Mouse (Mus musculus) hindbrain, embryonic 11.5 days (tissue): ENCODE measurements at regions not wholly inside any gene's neighbourhood (a gene's known extent, or its start where the extent isn't known, plus 50 kb on each side); places are given as distances from the start of the nearest gene placed in this dataset.
A peak's percentile ranks its signal among the peaks of the same experiment; 100 is the strongest.

Experiments
- ATAC-seq: fragments of 200-750 bp; cut with Nextera tagmentation; 2 replicates; pipeline ENCODE4 v1.8.0; 2017; ENCODE audit warnings: mild to moderate bottlenecking, moderate TSS enrichment, moderate library complexity; ENCODE audit not compliant: low FRiP score
- DNase-seq: peaks from one replicate; pipeline ENCODE4 v3.0.0-alpha.2; 2015; ENCODE audit warnings: low spot score
- H3K27ac ChIP-seq: fragments of 300-500 bp; sonication (generic); 2 replicates; pipeline ENCODE4 v1.5.1; 2014; ENCODE audit warnings: mild to moderate bottlenecking, low read depth, low read length
- H3K27me3 ChIP-seq: fragments of 300-500 bp; sonication (generic); 2 replicates; pipeline ENCODE4 v1.6.1; 2014; ENCODE audit warnings: mild to moderate bottlenecking, low read length, moderate library complexity, mixed read lengths; ENCODE audit not compliant: control insufficient read depth, insufficient read depth
- H3K36me3 ChIP-seq: fragments of 300-500 bp; sonication (generic); 2 replicates; pipeline ENCODE4 v1.6.1; 2014; ENCODE audit warnings: mild to moderate bottlenecking, low read length, moderate library complexity, mixed read lengths; ENCODE audit not compliant: control insufficient read depth, insufficient read depth
- H3K4me1 ChIP-seq: fragments of 300-500 bp; sonication (generic); replicated peaks from 2 replicates; pipeline ENCODE4 v1.6.1; 2014; ENCODE audit warnings: low read length, mixed read lengths; ENCODE audit not compliant: control insufficient read depth, insufficient read depth
- H3K4me2 ChIP-seq: fragments of 300-500 bp; sonication (generic); replicated peaks from 2 replicates; pipeline ENCODE4 v1.6.1; 2014; ENCODE audit warnings: mild to moderate bottlenecking, low read depth, low read length
- H3K4me3 ChIP-seq: fragments of 300-500 bp; sonication (generic); 2 replicates; pipeline ENCODE4 v1.5.1; 2014; ENCODE audit warnings: low read depth, low read length
- H3K9ac ChIP-seq: fragments of 300-500 bp; sonication (generic); 2 replicates; pipeline ENCODE4 v1.6.1; 2014; ENCODE audit warnings: low read depth, low read length
- H3K9me3 ChIP-seq: fragments of 300-500 bp; sonication (generic); 2 replicates; pipeline ENCODE4 v1.6.1; 2016; ENCODE audit warnings: low read length; ENCODE audit not compliant: control insufficient read depth
- WGBS: fragments of 180-500 bp; shearing (Covaris S2); extraction: QIAGEN DNeasy Blood & Tissue Kit; methylation state at CpG from one replicate; pipeline ENCODE4 v1.1.7; 2014; 5-methylcytosine and 5-hydroxymethylcytosine counted together

DNA sequence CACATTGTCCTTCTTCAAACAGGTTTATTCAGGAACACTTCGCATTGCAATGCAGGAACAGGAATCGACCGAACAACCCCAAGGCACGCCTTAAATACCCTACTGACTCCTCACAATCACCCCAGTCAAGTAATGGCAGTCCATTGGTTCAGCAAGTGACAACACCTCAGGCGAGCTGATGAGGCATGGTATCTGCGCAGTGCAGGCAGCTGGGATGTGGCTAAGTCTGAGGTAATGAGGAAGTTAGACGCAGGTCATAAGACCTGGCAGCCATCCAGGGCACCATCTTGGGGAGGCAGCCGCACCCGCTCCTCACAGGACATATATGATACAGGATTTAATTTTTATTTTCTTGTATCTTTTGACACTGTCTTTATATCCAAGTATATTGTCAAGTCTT lies 1251.6 kb downstream of the Basp1 start:
- no peak overlapping the region for H3K4me3 ChIP-seq
- H3K36me3 ChIP-seq: no peaks in the 10 kb centered on the region
- no peaks in the 10 kb centered on the region for H3K9me3 ChIP-seq
- no peak overlapping the region for H3K9ac ChIP-seq
- ATAC-seq (no peak), DNase-seq (no peak)
- no peaks in the 10 kb centered on the region for H3K4me1 ChIP-seq
- H3K27me3 ChIP-seq: no peaks in the 10 kb centered on the region
- WGBS: 91% methylated on average over 9 of the region's 9 CpGs
- no peak overlapping the region for H3K4me2 ChIP-seq
- H3K27ac ChIP-seq: no peak overlapping the region

DNA sequence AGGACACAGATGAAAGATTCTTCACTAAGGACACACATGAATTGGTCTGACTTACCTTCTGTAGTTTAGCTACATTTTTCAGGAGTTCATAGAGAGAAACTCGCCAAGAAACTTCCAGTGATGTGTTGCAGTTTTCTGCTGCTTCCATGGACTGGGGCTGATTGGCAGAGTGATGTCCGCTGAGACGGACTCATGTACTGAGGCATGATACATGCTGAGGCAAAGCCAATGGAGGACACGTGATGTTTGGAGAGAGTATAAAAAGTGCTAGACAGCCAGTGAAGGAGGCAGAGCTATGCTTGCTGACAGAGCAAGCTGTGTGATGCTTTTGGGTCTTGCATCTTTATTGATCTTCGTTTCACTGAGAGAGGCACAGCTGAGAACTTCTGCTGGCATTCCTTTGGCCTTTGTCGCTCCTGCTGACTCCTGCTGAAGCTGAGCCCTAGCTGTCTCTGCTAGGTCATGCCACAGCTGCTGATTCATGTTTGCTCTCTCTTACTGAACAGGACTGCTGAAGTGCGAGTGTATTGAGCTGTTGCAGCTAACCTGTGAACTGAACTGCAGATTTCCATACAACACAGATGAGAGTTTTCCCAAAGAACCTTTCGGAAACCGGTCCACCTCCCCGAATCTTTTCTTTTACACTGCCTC lies 1255.7 kb downstream of the Basp1 start:
- WGBS: 78% methylated on average over 10 of the region's 10 CpGs
- no peak overlapping the region for H3K4me2 ChIP-seq
- H3K4me1 ChIP-seq: no peaks in the 10 kb centered on the region
- no peaks in the 10 kb centered on the region for H3K36me3 ChIP-seq
- H3K27ac ChIP-seq: no peak overlapping the region
- no peak for ATAC-seq
- no peak overlapping the region for H3K9ac ChIP-seq
- no peaks in the 10 kb centered on the region for H3K9me3 ChIP-seq
- no peak overlapping the region for H3K4me3 ChIP-seq
- no peaks in the 10 kb centered on the region for H3K27me3 ChIP-seq
- DNase-seq: no peak

DNA sequence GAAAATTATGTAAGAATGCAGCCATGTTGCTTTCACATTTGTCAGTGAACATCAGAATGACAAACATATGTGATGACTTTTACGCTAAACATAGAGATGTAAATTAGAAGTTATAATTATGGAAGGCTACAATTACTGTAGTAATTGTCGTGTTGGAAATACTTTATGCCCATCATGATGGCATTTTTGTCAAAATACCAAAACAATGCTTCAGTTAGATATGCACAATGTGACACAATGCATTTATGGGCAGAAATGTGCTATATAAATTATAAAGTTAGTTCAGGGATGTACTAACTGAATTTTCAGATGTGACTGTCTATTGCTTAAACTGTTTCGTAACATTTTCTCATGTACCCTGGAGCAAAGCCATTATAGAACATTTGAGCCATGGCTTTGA lies 1259.3 kb downstream of the Basp1 start:
- Histone ChIP-seq H3K4me3 (no peak overlapping the region), H3K27me3 (no peaks in the 10 kb centered on the region), H3K4me1 (no peaks in the 10 kb centered on the region), H3K4me2 (no peak overlapping the region), H3K9ac (no peak overlapping the region), H3K9me3 (no peaks in the 10 kb centered on the region), H3K27ac (no peak overlapping the region), H3K36me3 (no peaks in the 10 kb centered on the region)
- ATAC-seq (no peak), DNase-seq (no peak)
- 90% methylated on average over 3 of the region's 3 CpGs for WGBS

DNA sequence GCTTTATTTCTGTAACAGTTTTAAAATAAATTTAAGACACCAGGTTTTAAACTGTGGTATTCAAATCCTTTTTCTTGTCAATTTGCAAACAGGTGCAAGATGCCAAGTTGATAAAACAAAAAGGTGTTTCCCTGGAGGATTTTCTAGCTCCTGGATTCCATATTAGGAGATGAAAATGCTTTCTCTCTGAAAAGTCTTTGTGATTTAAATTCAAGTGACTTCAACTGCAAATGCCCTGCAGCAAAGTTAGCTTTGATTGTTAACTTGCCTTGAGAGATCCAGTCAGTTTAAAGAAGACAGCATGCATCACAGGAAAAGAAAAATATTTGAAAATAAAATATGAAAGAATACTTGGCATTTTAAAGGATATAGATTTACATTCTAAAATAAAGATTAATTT lies 1289.3 kb downstream of the Basp1 start:
- Histone ChIP-seq H3K27me3 (no peaks in the 10 kb centered on the region), H3K4me3 (no peak overlapping the region), H3K9ac (no peak overlapping the region), H3K27ac (no peak overlapping the region), H3K4me2 (no peak overlapping the region), H3K36me3 (no peaks in the 10 kb centered on the region), H3K4me1 (no peaks in the 10 kb centered on the region), H3K9me3 (no peaks in the 10 kb centered on the region)
- ATAC-seq: no peak
- no peak for DNase-seq

DNA sequence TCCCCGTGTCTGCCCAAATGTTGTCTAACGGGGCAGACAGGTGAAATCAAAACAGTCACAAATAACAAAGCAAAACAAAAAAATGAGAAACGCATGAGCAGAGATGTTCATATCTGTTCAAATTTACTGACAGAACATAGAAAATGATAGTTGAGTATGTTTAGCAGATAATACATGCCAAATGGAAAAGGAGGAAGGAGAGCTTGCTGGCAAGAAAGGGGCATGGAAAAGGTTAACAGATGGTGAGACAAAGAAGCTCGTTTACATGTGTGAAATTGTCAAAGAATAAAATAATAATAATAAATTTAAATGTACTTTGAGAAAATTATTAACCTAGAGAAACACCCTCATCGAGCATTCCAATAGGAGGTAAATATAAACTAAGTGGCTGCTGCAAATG lies 1327.3 kb downstream of the Basp1 start:
- WGBS: 81% methylated on average over 5 of the region's 5 CpGs
- DNase-seq (no peak), ATAC-seq (no peak)

DNA sequence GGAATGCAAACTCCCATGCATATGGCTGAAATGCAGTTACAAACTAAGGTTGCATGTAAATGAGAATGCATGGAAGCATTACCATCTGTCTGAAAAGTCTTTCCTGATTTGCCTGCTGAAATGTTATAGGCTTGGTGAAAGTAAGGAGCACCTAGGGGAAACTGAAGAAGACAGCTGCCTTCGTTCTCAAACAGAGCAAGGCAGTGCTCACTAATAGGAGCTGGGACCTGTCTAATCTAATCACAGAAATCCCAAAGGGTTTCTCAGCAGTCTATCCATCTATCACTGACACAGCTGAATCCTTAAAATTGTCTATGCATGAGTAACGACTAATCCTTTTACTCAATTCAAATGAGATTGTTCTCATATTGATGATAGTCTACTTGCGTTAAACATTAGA lies 1360.4 kb downstream of the Basp1 start:
- Histone ChIP-seq H3K4me3 (no peak overlapping the region), H3K4me1 (no peaks in the 10 kb centered on the region), H3K27ac (no peak overlapping the region), H3K9me3 (no peaks in the 10 kb centered on the region), H3K27me3 (no peaks in the 10 kb centered on the region), H3K36me3 (no peaks in the 10 kb centered on the region), H3K9ac (no peak overlapping the region), H3K4me2 (no peak overlapping the region)
- DNase-seq (peak; percentile 13), ATAC-seq (peak; percentile 86)
- 64% methylated on average over 3 of the region's 3 CpGs for WGBS

More for the DNA sequence above, 1327.3 kb downstream of the Basp1 start:
- H3K4me2 ChIP-seq: no peak overlapping the region
- no peak overlapping the region for H3K9ac ChIP-seq
- no peaks in the 10 kb centered on the region for H3K4me1 ChIP-seq
- H3K36me3 ChIP-seq: no peaks in the 10 kb centered on the region
- H3K4me3 ChIP-seq: no peak overlapping the region
- H3K27ac ChIP-seq: no peak overlapping the region
- H3K27me3 ChIP-seq: no peaks in the 10 kb centered on the region
- H3K9me3 ChIP-seq: no peaks in the 10 kb centered on the region

DNA sequence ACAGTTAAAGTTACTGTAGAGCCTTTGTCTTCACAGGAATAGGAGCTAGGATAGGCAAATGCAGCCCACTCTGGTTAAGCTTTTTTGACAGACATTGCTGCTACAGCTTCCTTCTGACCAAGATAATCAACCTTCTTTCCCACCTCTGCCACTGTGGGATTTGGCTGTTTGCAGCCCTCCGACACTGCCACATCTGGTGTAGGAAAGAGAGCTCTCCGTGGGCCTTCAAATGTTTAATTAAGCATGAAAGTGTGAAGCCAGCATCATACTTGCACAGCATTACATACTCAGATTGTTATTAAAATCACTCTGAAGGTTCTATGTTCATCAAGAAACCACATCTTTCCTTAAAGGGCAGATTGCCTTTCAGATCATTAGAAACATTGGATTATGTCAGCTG lies 1372.7 kb downstream of the Basp1 start:
- DNase-seq (no peak), ATAC-seq (no peak)
- H3K4me1 ChIP-seq: no peaks in the 10 kb centered on the region
- H3K9ac ChIP-seq: no peak overlapping the region
- H3K4me2 ChIP-seq: no peak overlapping the region
- 47% methylated on average over 2 of the region's 2 CpGs for WGBS
- no peak overlapping the region for H3K4me3 ChIP-seq
- no peaks in the 10 kb centered on the region for H3K27me3 ChIP-seq
- no peaks in the 10 kb centered on the region for H3K9me3 ChIP-seq
- H3K27ac ChIP-seq: no peak overlapping the region
- no peaks in the 10 kb centered on the region for H3K36me3 ChIP-seq

DNA sequence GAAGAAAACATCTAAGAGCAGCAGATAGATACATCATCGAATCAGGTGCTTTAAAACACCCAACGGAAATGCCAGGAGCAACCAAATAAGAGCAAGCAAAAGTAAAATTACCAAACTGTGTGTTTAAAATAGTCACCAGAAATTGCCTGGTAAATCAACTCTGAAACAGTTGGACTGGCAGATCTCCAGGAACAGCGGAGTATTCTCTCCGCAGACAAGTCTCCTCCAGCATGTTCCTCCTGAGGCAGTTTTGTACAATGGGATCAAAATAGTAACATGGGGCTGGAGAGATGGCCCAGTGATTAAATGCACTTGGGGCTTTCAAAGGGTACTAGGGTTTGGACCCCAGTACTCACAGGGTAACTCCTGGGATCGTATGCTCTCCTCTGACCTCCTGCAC lies 1374.4 kb downstream of the Basp1 start:
- Histone ChIP-seq H3K9ac (no peak overlapping the region), H3K27me3 (no peaks in the 10 kb centered on the region), H3K4me3 (no peak overlapping the region), H3K9me3 (no peaks in the 10 kb centered on the region), H3K27ac (no peak overlapping the region), H3K36me3 (no peaks in the 10 kb centered on the region), H3K4me1 (no peaks in the 10 kb centered on the region), H3K4me2 (no peak overlapping the region)
- no peak for DNase-seq
- 72% methylated on average over 5 of the region's 5 CpGs for WGBS
- no peak for ATAC-seq

DNA sequence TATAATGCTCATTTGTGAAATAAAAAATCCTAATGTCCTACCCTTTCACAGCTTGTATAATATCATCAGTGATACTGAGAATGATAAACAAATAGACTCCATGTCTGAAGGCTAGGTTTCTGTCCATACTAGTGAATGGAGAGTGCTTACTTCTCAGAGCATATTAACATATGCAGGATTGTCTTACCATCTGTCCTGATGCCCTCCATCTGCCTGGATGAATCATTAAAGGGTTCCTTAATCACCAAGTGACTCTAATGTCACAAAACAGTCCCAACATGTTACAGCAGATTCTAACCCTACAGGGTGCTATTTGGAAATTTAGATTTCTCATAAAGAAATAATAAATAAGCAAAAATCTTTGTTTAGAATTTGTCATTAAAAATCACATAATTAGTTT lies 1391.4 kb downstream of the Basp1 start:
- no peaks in the 10 kb centered on the region for H3K27me3 ChIP-seq
- H3K4me2 ChIP-seq: no peak overlapping the region
- H3K9me3 ChIP-seq: no peaks in the 10 kb centered on the region
- no peak overlapping the region for H3K27ac ChIP-seq
- ATAC-seq (peak; percentile 46; the same call in 1 of the 2 replicates), DNase-seq (no peak)
- H3K9ac ChIP-seq: no peak overlapping the region
- H3K4me1 ChIP-seq: no peaks in the 10 kb centered on the region
- no peak overlapping the region for H3K4me3 ChIP-seq
- H3K36me3 ChIP-seq: no peaks in the 10 kb centered on the region
